9 mouse cellular contexts compared by ENCODE assay signal in genomic region chr14:62892771-62893641, GRCm38 (mm10). TPM values are rescaled to one million over a fixed set of nuclear protein-coding genes. Genes with fewer than 3 reads are reported as not detected.
DNase-seq lines count a peak whose midpoint lies in the region; ATAC-seq and TF ChIP-seq lines count a peak whose summit lies in the region.
"Had no signal": no experiment of that assay in that cellular context is flagged by ENCODE, and none has a peak within 500 bp of the region (broad histone marks: within the 10 kb centered on the region; RNA-seq: fewer than 3 reads in every experiment).

No protein-coding gene starts in this region.

- no peak overlapping the region for H3K4me3 ChIP-seq in liver, embryonic 13.5 days (replicated peaks)
- H3K4me3 ChIP-seq in liver, embryonic 12.5 days = no peak overlapping the region
- H3K4me3 ChIP-seq in layer of hippocampus, adult 2 months = no peak overlapping the region

- DNase-seq in liver, embryonic 13.5 days = no peak
- peak; percentile 96 for DNase-seq in cerebellum, adult 9-10 months
- DNase-seq in layer of hippocampus, adult 2 months (ENCODE audit: low spot score in 2 of 2) = peak; percentile 82 to 85
- peak; percentile 75 to 82 for DNase-seq in right cerebral cortex, postnatal 10 days (ENCODE audit: low spot score in 2 of 2)
- no peak for DNase-seq in thymus, postnatal 4 days
- DNase-seq: lung, embryonic 14.5 days had no signal

- no peak overlapping the region for H3K9ac ChIP-seq in liver, embryonic 13.5 days
- no peak overlapping the region for H3K9ac ChIP-seq in liver, embryonic 12.5 days
- H3K9ac ChIP-seq: lung, embryonic 14.5 days had no signal

- no peak overlapping the region for H3K4me2 ChIP-seq in liver, embryonic 13.5 days
- no peak overlapping the region for H3K4me2 ChIP-seq in liver, embryonic 12.5 days
- H3K4me2 ChIP-seq: lung, embryonic 14.5 days had no signal

- H3K27ac ChIP-seq in liver, embryonic 13.5 days = no peak overlapping the region
- no peak overlapping the region for H3K27ac ChIP-seq in liver, embryonic 12.5 days
- H3K27ac ChIP-seq in layer of hippocampus, adult 2 months = peak overlapping the region; percentile 80

- 55% methylated on average over 8 of the region's 8 CpGs for WGBS in liver, embryonic 13.5 days (ENCODE audit: insufficient replicate concordance)
- WGBS in liver, embryonic 12.5 days (ENCODE audit: insufficient replicate concordance) = 64% methylated on average over 8 of the region's 8 CpGs

- no peak for TF ChIP-seq CTCF in layer of hippocampus, adult 2 months (conservative IDR thresholded peaks at IDR 0.05)

- no peaks in the 10 kb centered on the region for H3K9me3 ChIP-seq in liver, embryonic 13.5 days (replicated peaks)
- no peaks in the 10 kb centered on the region for H3K9me3 ChIP-seq in liver, embryonic 12.5 days (replicated peaks)

- ATAC-seq in liver, embryonic 13.5 days (ENCODE audit: low read depth) = peak; percentile 15; the same call in 1 of the 2 replicates
- no peak; the same call in 1 of the 2 replicates for ATAC-seq in liver, embryonic 12.5 days
- no peak for ATAC-seq in activated CD4-positive, CD25-positive, alpha-beta regulatory T cell, adult 4 months
- ATAC-seq: intestine, postnatal 0 days had no signal

- H3K36me3 ChIP-seq in liver, embryonic 13.5 days = no peaks in the 10 kb centered on the region
- no peaks in the 10 kb centered on the region for H3K36me3 ChIP-seq in liver, embryonic 12.5 days

- no peaks in the 10 kb centered on the region for H3K27me3 ChIP-seq in liver, embryonic 13.5 days
- H3K27me3 ChIP-seq in liver, embryonic 12.5 days (replicated peaks) = no peaks in the 10 kb centered on the region

- peaks cover 8% of the 10 kb centered on the region for H3K4me1 ChIP-seq in liver, embryonic 13.5 days (replicated peaks)
- H3K4me1 ChIP-seq in liver, embryonic 12.5 days = peaks cover 10% of the 10 kb centered on the region

RNA-seq across cellular contexts. Expression of gene Wdfy2, which starts 55.5 kb away (rescaled TPM):
- 1.9 and 2.7 TPM in 2 replicates for polyA plus RNA-seq in liver, embryonic 13.5 days (2015; fragmentation: Nextera tagmentation; extraction: Ambion mirVana)
- polyA plus RNA-seq in liver, embryonic 12.5 days (2016; fragmentation: Nextera tagmentation; extraction: Ambion mirVana) = 3.4 and 3.6 TPM in 2 replicates
- total RNA-seq in layer of hippocampus, adult 2 months (2021) = 10 to 100 TPM; 15.2 to 16.5 TPM
- polyA plus RNA-seq in activated CD4-positive, CD25-positive, alpha-beta regulatory T cell, adult 4 months (2017; shearing (Covaris generic)) = 1 to 10 TPM; 3.9 to 4.5 TPM

Comparison
In these comparisons a context has a peak if more than half of its experiments do, and no peak if none do; other contexts are left out.
1. DNase-seq: peak in cerebellum, adult 9-10 months (single experiment), layer of hippocampus, adult 2 months (2 of 2) and right cerebral cortex, postnatal 10 days (2 of 2); none in liver, embryonic 13.5 days (single experiment) and thymus, postnatal 4 days (single experiment).